Mouse (Mus musculus): ENCODE data around the gene Snx22. TPM values are rescaled to one million over a fixed set of nuclear protein-coding genes. Genes with fewer than 3 reads are reported as not detected.
A peak's percentile ranks its signal among the peaks of the same experiment; 100 is the strongest.

The Snx22 gene
- polyA plus RNA-seq, 1 experiment, result not detected

DNA sequence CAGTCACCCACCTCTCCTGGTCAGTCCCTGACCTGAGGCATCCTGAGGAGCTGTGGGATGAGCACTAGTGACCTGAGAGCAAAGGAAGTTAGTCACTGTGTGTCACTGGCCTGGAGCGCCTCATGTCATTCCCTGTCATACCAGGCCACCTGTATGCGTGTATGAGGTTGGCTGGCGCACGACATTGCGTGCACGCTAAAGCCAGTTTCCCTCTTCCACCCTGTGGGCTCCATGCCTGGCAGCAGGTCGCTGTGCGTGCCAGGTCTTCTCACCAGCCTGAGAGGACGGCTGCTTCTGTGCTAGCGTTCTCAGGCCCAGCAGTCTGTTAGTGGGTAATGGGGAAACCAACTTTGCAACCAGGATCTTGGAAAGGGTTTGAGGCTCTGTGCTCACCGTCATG, 5.2 kb downstream of the Snx22 start:
- TF ChIP-seq CTCF (IDR thresholded peaks at IDR 0.05; ENCODE audit: insufficient read depth, low read depth, low read length), result no peak
- TF ChIP-seq POLR2A (IDR thresholded peaks at IDR 0.05; ENCODE audit: insufficient read depth, low read depth, low read length), result no peak
- H3K27ac ChIP-seq (ENCODE audit: insufficient read depth, low read depth, low read length), result no peak overlapping the region
- no peak overlapping the region for H3K4me3 ChIP-seq (ENCODE audit: insufficient read depth, low read depth, low read length)
- H3K4me1 ChIP-seq (ENCODE audit: control insufficient read depth, insufficient read depth, low read length), result peaks cover 9% of the 10 kb centered on the region
- WGBS, result 94% methylated on average over 11 of the region's 11 CpGs

DNA sequence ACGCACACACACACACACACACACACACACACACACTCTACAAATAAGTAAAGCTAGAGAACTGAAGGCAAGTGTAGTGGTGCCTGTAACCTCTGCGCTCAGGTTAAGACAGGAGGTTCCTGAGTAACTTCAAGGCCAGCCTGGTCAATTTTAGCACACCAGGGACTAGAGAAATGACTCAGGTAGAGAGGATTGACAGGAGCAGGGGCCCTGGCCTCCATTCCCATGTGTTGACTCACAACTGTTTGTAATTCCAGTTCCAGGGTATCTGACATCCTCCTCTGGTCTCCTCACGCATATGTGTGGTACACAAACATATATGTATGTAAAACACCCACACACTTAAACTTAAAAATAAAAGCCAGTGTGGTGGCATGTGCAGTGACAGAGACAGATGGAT, 6.1 kb downstream of the Snx22 start:
- TF ChIP-seq CTCF (IDR thresholded peaks at IDR 0.05; ENCODE audit: insufficient read depth, low read depth, low read length) (no peak), POLR2A (IDR thresholded peaks at IDR 0.05; ENCODE audit: insufficient read depth, low read depth, low read length) (no peak)
- Histone ChIP-seq H3K27ac (ENCODE audit: insufficient read depth, low read depth, low read length) (no peak overlapping the region), H3K4me1 (ENCODE audit: control insufficient read depth, insufficient read depth, low read length) (no peaks in the 10 kb centered on the region; the same call in 1 of the 2 replicates), H3K4me3 (ENCODE audit: insufficient read depth, low read depth, low read length) (no peak overlapping the region)
- 91% methylated on average over 3 of the region's 3 CpGs for WGBS

DNA sequence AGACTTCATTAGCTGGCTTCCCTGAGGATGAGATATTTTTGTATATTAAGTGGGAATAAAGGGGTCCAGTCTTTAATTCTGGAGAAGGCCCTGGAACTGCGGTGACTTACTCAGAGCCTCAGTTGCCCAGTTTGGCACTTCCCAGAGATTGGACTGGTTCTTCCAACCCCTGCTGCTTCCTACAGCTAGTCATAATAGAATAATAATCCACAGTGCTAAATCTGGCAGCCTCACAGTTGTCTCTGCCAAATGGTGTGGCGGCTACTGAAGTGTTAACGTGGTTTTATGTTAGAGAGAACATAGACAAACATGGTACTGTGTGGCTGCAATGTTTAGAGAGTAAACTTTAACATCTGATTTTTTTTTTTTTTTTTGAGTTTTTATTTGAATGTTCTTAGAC, 7.9 kb downstream of the Snx22 start:
- Histone ChIP-seq H3K4me1 (ENCODE audit: control insufficient read depth, insufficient read depth, low read length) (no peaks in the 10 kb centered on the region; the same call in 1 of the 2 replicates), H3K27ac (ENCODE audit: insufficient read depth, low read depth, low read length) (no peak overlapping the region), H3K4me3 (ENCODE audit: insufficient read depth, low read depth, low read length) (no peak overlapping the region)
- WGBS, result 49% methylated on average over 3 of the region's 3 CpGs
- TF ChIP-seq CTCF (IDR thresholded peaks at IDR 0.05; ENCODE audit: insufficient read depth, low read depth, low read length) (no peak), POLR2A (IDR thresholded peaks at IDR 0.05; ENCODE audit: insufficient read depth, low read depth, low read length) (no peak)

DNA sequence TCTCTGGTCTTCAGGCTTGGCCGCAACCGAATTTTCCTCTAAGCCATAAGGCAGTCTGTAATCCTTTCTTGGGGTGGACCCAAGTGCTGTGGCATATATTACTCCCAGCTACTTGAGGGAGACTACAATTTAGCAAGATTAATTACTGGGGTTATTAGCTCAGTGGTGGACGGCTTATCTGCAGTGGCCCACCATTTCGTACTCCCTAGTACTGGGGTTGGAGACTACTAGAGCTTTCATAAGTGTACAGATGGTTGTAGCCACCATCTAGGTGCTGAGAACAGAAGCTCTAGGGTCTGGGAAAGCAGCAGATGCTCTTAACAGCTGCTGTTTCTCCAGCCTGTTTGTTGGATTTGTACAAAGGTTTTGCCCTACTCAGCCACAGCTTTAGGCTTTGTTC, 8.5 kb downstream of the Snx22 start:
- no peak overlapping the region for H3K27ac ChIP-seq (ENCODE audit: insufficient read depth, low read depth, low read length)
- no peak for TF ChIP-seq CTCF (IDR thresholded peaks at IDR 0.05; ENCODE audit: insufficient read depth, low read depth, low read length)
- TF ChIP-seq POLR2A (IDR thresholded peaks at IDR 0.05; ENCODE audit: insufficient read depth, low read depth, low read length), result no peak
- WGBS, result 9% methylated on average over 4 of the region's 4 CpGs
- no peaks in the 10 kb centered on the region; the same call in 1 of the 2 replicates for H3K4me1 ChIP-seq (ENCODE audit: control insufficient read depth, insufficient read depth, low read length)
- peak overlapping the region; percentile 23 for H3K4me3 ChIP-seq (ENCODE audit: insufficient read depth, low read depth, low read length)

DNA sequence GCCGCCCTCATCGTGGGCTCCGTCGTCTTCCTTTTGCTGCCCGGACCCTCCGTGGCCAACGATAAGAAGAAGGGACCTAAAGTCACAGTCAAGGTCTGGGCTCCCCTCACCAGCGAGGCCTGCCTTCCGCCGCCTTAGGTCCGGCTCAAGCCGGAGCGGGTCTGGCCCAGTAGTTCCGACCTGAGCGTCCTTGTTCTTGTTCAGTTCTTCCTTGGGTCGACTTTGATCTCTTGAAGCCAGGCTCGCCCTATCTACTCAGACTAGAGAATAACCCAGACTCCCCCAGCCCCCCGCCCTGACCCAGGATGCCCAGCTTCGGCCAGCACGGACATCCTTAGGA, 9.2 kb downstream of the Snx22 start:
- Histone ChIP-seq H3K4me1 (ENCODE audit: control insufficient read depth, insufficient read depth, low read length) (no peaks in the 10 kb centered on the region; the same call in 1 of the 2 replicates), H3K4me3 (ENCODE audit: insufficient read depth, low read depth, low read length) (peak overlapping the region; percentile 75), H3K27ac (ENCODE audit: insufficient read depth, low read depth, low read length) (peak overlapping the region; percentile 34)
- no peak for TF ChIP-seq CTCF (IDR thresholded peaks at IDR 0.05; ENCODE audit: insufficient read depth, low read depth, low read length)
- TF ChIP-seq POLR2A (IDR thresholded peaks at IDR 0.05; ENCODE audit: insufficient read depth, low read depth, low read length), result no peak
- WGBS, result under 1% methylated on average over 20 of the region's 20 CpGs

DNA sequence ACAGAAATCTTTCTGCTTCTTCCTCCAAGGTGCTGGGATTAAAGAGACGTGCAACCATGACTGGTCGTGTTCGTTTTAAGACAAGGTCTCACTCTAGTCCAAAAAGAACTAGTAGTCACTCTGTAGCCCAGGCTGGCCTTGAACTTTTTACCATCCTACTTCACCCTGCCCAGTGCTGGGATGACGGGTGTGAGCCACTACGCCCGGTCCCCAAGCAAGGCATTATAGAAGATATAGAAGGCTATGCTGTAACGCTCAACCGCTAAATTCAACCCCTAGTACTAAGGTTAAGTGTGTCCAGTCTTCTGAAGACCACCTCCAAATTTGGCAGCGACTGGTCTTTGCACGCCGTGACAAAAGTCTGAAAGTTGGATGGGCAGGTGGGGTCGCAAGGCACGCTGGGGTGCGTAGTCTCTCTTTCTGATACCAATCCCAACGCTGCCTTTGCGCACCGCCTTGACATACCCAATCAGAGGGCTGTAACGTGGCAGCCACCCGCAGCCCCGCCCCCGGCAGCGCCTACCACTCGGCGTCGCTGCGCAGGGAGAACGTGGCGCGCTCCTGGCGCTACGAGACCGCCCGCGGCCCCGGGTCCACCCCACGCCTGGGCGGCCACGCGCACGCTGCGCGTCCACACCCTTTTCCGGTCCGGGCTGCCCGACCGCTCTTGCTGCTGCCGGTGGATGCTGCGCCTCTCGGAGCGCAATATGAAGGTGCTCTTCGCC, 9.8 kb downstream of the Snx22 start, which contains the start of gene Ppib:
TSS of gene Ppib (plus strand) at position 640 of the 725 bp plus-strand sequence.
- peak within 1 kb of the TSS; percentile 34 for H3K27ac ChIP-seq (ENCODE audit: insufficient read depth, low read depth, low read length)
- WGBS, result 1% methylated on average over 51 of the region's 51 CpGs
- TF ChIP-seq CTCF (IDR thresholded peaks at IDR 0.05; ENCODE audit: insufficient read depth, low read depth, low read length) (no peak), POLR2A (IDR thresholded peaks at IDR 0.05; ENCODE audit: insufficient read depth, low read depth, low read length) (peak; percentile 91)

DNA sequence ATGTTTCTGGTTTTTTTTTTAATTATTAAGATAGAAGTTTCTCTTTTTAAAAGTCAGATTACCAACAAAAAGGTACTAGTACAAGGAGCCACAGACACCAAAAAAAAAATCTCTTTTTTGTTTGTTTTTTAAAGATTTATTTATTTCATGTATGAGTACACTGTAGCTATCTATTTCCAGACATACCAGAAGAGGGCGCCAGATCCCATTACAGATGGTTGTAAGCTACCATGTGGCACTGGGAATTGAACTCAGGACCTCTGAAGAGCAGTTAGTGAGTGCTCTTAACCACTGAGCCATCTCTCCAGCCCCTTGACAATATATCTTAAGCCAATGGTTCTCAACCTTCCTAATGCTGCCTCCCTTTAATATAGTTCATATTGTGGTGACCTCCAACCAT, 15.9 kb downstream of the Snx22 start:
- 44% methylated on average over 1 of the region's 1 CpGs for whole genome bisulfite sequencing
- no peak overlapping the region for H3K27ac ChIP-seq (ENCODE audit: insufficient read depth, low read depth, low read length)
- no peaks in the 10 kb centered on the region for H3K4me1 ChIP-seq (ENCODE audit: control insufficient read depth, insufficient read depth, low read length)
- TF ChIP-seq POLR2A (IDR thresholded peaks at IDR 0.05; ENCODE audit: insufficient read depth, low read depth, low read length) (no peak), CTCF (IDR thresholded peaks at IDR 0.05; ENCODE audit: insufficient read depth, low read depth, low read length) (no peak)
- no peak overlapping the region for H3K4me3 ChIP-seq (ENCODE audit: insufficient read depth, low read depth, low read length)

More for the DNA sequence above, 9.8 kb downstream of the Snx22 start, which contains the start of gene Ppib:
- peak within 1 kb of the TSS; percentile 75 for H3K4me3 ChIP-seq (ENCODE audit: insufficient read depth, low read depth, low read length)
- H3K4me1 ChIP-seq (ENCODE audit: control insufficient read depth, insufficient read depth, low read length), result no peaks in the 10 kb centered on the region; the same call in 1 of the 2 replicates

DNA sequence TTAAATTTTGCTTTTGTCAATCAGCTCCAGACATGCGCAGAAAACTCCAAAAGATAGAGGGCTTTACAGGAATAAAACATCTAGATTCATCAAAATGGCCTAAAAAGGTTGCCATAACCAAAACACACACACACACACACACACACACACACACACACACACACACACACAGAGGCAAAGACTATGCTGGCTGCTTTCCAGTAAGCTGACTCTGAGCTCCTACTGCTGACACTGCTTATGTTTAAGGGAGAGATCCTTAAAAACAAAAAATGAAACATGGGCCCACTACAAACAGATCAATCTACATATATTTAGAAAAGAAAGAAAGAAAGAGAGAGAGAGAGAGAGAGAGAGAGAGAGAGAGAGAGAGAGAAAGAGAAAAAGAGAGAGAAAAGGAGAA, 16.8 kb downstream of the Snx22 start:
- H3K4me3 ChIP-seq (ENCODE audit: insufficient read depth, low read depth, low read length), result no peak overlapping the region
- TF ChIP-seq POLR2A (IDR thresholded peaks at IDR 0.05; ENCODE audit: insufficient read depth, low read depth, low read length), result no peak
- TF ChIP-seq CTCF (IDR thresholded peaks at IDR 0.05; ENCODE audit: insufficient read depth, low read depth, low read length), result no peak
- 97% methylated on average over 1 of the region's 1 CpGs for WGBS
- no peaks in the 10 kb centered on the region for H3K4me1 ChIP-seq (ENCODE audit: control insufficient read depth, insufficient read depth, low read length)
- H3K27ac ChIP-seq (ENCODE audit: insufficient read depth, low read depth, low read length), result no peak overlapping the region

DNA sequence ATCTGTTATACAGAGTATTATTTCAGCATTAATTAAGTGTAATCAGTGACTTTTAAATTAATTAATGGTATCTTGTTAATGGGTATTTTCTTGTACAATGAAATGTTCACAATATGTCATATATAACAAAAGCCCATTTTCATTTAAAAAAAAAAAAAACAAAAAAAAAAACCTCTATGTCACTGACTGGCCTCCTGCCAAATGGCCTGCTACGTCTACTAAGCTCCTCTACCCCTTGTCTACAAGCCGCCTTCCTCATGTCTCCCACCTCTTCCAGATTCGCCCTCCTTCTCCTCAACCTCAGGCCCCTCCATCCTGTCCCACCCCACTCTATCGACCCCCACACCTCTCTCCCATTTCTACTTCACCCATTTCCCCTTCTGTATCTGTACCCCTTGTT, 18.0 kb downstream of the Snx22 start:
- H3K4me1 ChIP-seq (ENCODE audit: control insufficient read depth, insufficient read depth, low read length), result no peaks in the 10 kb centered on the region
- WGBS, result 73% methylated on average over 4 of the region's 4 CpGs
- H3K4me3 ChIP-seq (ENCODE audit: insufficient read depth, low read depth, low read length), result no peak overlapping the region
- TF ChIP-seq POLR2A (IDR thresholded peaks at IDR 0.05; ENCODE audit: insufficient read depth, low read depth, low read length) (no peak), CTCF (IDR thresholded peaks at IDR 0.05; ENCODE audit: insufficient read depth, low read depth, low read length) (no peak)
- no peak overlapping the region for H3K27ac ChIP-seq (ENCODE audit: insufficient read depth, low read depth, low read length)

Data from olfactory bulb, adult 2 months (tissue).